Mouse (Mus musculus): Measurements from ENCODE around the gene Pten.
"Not testable (repeated sequence)": the region's sequence is repeated elsewhere in the genome, so short reads cannot be mapped to it uniquely, and the experiment has no call there.

The Pten gene

DNA sequence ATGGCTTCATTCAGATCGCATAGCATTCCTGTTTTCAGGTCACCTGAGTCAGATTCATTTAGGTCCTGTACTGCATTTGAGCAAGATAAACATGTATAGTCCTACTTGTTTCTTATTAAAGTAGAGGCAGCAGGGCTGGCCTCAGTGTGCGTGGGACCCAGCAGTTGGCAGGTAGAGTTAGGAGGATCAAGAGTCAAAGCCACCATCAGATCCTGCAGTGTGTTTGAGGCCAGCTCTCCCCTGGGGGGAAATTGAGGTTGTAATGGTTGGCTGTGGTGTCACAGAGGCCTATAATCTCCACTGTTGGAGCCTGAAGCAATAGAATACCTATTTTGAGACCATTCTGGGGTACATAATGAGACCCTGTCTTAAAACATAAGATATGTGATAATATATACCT, 50.3 kb downstream of the Pten start:
- no peak for ATAC-seq (ENCODE audit: low TSS enrichment)

DNA sequence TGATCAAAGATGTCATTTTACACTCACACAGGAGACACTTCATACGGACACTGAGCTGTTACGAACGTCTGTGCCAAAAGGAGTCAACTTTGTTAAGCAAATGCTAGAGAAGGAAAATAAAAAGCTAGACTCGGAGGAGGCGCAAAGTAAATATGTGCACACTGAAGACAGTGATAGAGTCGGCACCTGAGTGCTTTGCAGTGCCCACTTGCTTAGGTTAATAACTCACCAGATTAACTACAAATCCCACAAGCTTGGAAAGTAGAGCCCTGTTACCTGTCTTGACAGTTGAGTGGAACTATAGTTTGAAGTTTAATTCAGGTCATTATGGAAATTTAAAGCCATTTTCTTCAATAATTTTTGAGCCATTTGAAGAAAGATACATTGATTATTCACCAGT, 51.4 kb downstream of the Pten start:
- ATAC-seq (ENCODE audit: low TSS enrichment): no peak

DNA sequence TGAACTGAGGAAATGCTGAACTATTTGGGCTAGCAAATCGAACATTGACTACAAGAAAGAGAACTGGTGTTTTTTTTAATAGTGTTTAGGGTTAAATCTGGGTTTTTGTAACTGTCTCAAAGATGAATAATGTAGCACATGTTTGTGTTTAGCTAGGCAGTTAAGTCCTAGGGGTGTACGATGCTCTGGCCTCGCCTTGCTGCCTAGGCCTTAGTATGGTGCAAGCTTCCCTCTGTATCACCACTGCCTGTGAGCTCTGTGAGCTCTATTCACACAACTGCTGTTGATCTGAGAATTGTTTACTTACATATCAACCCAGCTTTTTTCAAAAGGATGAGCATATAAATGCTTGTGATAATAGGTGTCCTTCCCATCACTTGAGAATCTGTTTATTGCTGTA, 51.8 kb downstream of the Pten start:
- ATAC-seq (ENCODE audit: low TSS enrichment): no peak

DNA sequence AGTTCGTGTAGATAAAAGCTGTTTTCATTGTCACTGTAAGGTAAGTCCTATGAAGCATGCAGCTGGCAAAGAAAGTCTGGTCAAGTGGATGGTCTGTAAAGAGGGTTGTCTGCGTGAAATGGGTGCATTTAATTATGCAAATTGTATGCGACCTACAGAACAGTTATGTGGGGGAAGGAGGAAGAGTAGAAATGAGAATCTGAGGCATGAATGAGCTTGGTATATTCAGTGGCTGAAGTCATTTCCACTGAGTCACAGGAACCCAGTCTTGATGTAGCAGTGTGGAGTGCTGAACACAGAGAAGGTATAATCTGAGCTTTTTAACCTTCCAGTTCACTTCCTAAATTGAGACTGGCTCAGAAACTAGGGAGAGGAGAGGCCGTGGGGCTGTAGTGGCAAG, 61.5 kb downstream of the Pten start:
- peak; percentile 62 for ATAC-seq (ENCODE audit: low TSS enrichment)

DNA sequence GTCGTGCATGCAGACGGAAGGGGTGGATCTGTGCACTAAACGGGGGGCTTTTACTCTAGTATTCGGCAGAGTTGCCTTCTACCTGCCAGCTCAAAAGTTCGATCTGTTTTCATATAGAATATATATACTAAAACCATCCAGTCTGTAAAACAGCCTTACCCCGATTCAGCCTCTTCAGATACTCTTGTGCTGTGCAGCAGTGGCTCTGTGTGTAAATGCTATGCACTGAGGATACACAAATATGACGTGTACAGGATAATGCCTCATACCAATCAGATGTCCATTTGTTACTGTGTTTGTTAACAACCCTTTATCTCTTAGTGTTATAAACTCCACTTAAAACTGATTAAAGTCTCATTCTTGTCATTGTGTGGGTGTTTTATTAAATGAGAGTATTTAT, 65.7 kb downstream of the Pten start:
- not testable (repeated sequence) for ATAC-seq (ENCODE audit: low TSS enrichment)

DNA sequence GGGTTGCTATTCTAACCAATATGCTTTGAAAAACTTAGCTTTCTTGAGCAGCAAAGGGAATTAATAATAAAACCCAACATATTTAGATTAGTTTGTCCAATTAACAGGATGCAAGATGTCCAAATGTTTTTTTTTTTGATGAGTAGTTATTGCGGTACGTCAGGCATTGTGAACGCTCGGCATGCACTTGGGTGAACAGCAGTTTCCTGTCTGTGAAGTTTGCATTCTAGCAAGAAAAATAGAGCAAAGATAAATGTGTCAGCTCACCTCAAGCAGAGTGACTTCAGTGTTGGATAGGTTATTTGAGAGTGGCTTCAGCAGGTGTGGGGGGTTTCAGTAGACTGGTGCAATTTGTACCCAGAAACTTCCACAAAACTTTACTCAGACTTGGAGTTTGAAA, 69.3 kb downstream of the Pten start:
- no peak for ATAC-seq (ENCODE audit: low TSS enrichment)

DNA sequence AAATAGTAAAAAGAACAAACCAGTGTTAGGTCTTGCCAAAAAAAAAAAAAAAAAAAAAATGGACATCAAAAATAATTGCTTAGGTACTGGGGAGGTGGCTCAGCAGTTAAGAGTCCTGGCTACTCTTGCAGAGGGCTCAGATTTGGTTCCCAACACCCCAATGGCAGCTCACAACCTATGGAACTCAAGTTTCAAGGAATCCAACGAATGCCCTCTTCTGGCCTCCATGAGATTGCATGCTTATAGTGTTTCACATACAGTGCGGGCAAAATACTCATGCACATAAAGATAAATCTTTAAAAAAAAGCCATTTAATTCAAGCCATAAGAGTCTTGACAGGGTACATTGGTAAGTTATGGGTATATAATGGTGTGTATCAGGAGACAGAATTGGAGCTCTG, 72.6 kb downstream of the Pten start:
- ATAC-seq (ENCODE audit: low TSS enrichment): no peak

DNA sequence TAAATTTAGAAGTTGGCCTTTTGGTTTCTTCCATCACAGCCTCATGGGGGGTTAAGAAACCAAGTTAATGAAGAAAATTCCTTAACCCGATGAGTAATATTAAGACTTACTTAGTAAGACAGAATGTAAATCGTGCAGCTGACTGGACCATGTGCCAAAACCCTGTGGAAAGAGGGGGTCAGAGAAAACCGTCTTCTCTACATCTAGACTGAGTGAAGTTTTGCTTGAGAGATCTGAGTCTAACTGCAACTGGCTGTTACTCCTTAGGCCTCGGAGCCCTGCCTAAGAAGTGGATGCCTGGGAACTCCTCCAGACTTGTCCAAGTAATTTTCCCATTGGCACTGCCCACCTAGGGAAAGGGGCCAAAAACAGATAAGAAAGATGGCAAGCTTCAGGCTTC, 74.0 kb downstream of the Pten start:
- no peak for ATAC-seq (ENCODE audit: low TSS enrichment)

DNA sequence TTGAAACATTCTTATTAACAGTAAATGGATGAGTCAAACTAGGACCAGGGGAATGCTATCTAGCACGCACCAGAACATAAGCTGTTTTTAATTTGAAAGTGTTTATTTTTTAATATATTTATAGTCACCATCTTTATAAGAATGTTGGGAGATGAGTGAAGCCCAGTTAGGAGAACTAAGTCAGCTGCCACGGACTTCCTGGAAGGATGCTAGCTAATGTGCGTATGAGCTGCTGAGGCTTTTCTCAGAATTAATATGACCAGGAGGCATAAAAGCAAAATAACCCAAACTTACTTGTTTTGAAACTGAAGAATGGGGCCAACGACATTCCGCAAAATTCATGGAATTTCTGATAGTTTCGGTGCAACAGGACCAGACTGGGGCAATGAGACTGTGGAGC, 83.2 kb downstream of the Pten start:
- ATAC-seq (ENCODE audit: low TSS enrichment): no peak

DNA sequence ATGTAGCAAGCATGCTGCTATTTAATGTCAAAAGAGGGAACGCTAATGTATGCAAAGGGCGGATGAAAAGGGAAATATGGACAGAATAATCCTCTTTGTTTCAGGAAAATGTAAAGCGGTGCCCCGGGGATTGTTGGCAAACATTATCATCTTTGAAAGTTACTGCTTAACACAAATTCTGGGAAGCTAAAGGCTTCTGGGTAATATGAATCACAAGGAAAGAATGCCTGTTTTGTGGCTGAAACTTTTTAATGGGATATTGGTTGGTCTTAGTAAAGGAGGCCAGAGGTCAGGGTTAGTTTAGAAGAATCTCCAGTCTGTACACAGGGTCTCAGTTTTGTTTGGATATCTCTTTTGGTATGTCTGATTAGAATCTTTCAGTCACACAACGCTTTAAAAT, 87.2 kb downstream of the Pten start:
- ATAC-seq (ENCODE audit: low TSS enrichment): no peak

DNA sequence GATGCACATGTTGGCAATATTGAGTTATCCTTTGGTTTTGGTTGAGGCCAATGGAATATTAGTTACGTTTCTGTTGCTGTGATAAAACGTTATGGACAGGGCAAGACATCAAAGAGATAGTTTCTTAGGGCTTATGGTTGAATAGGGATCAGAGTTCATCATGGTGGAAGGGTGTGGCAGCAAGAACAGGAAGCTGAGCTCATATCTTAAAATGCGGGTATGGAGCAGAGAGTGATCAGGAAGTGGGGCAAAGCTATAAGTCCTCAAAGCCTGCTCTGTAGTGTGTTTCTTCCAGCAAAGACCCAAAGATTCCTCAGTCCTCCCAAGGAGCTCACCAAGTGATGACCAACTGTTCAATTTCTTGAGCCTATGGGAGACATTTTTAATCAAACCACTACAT, 90.7 kb downstream of the Pten start:
- ATAC-seq (ENCODE audit: low TSS enrichment): no peak

DNA sequence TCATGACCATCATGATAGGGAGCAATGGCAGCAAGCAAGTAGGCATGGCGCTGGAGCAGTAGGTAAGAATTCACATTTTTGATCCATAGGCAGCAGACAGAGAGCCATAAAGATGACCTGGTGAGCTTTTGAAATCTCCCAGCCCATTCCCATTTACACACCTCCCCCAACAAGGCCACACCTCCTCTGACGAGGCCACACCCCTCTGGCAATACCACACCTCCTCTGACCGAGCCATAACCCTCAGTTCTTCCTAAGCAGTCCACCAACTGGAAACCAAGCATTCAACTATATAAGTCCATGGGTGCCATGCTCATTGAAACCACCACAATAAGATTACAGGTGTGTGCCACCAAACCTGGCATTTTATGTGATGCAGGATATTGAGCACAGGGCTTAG, 95.0 kb downstream of the Pten start:
- ATAC-seq (ENCODE audit: low TSS enrichment): no peak

DNA sequence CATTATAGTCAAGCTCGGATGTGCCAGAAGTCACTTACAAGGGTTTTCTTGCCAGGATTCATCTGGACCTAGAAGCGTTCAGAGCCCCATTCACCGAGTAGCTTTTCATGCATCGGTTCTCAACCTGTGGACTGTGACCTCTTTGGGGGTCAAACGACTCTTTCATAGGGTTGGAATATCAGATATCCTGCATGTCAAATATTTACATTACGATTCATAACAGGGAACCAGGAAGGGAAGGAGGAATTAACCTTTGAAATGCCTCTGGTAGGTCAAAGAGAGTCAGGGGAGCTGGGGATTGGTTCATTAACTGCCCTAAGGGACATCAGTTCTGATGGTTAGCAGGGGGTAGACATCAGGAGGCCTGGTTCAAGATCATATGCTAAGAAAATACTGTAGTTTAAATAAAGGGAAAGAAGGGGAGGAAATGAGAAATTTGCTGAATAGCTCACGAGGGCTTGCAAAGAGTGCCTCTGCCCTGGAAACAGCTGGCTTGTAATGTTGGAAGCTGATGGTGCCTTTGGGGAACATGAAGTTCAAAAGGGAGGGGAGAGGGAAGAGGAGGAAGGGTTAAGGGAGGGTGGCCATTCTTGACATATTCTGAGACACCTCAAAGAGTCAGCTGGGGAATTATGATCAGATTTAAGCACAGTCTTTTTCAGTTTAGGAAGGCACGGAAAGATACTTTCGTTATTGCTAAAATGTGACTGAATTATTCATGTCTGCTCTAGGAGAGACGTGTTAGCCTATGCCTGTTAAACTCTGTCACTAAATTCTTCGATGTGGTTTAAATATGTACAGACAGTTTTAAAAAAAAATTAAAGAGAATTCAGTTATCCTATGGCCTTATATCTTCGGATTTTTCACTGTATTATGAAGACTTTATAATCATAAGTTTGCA, 104.6 kb downstream of the Pten start:
- peak; percentile 53; the same call in 1 of the 2 replicates for ATAC-seq (ENCODE audit: low TSS enrichment)

DNA sequence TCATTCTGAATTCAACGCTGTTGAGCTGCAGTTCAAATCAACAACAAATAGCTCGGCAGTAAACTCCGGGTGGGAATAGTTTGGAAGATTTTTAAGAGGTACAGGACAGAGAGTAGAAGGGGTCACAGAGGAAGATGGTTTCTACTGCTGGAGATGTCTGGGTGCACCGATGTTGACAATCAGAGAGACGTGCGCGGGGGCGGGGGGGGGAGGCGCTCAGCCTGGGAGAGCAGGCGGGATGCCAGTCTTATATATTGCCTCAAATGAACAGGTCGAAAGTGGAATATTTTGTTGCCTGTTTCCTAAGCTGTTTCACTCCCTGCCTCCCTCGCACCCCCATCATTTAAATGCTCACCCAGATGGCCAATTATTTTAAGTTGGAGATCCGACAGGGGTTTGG, 109.5 kb downstream of the Pten start:
- no peak for ATAC-seq (ENCODE audit: low TSS enrichment)

DNA sequence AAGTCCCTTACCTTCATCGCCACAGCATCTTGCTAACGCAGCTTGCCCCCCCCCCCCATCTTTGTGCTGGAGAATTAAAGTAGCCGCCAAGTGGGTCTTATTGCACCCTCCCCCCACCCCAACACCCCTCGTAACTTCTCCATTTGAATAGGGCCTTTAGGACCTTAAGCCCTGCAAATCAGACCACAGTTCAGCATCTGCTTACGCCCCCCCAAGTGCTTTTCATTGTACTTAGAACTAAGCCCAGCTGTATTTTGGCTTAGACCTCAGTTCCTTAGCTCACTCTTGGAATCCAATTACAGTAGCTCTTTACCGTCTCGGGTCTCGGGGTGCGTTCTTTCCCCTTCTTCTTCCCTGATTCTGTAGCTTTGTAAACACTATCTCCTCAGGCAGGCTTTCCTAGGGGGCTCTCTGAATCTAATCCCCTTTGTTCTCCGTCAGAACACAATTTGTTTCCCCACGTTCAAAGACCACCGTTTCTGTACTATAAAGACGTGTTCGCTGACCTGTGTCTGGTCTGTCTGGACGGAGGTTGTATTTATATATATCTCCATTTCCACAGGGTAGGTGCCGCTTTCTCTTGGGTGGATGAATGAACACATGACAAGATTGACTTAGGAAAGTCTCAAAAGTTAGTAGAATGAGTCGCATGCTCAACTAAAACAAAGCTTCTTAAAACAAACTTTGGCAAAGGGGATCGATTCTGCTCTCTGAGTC, 110.0 kb downstream of the Pten start:
- no peak for ATAC-seq (ENCODE audit: low TSS enrichment)

DNA sequence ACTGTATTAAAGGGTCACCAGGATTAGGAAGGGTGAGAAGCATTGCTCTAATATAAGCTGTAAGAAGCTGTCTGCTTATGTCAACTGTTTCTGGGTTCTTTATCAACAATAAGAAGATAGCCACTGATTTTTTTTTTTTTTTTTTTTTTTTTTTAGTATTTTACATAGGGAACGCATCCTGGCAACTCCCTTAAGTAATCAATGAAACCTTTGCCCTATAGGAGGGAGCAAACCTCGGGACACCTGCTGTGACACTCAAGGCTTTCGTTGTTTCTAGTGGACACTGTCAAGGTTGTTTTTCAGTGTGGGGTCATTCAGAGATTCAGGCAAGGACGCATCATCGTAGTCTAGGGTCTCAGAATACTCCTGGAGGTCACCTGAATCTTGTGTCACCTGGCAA, 111.3 kb downstream of the Pten start:
- ATAC-seq (ENCODE audit: low TSS enrichment): no peak

DNA sequence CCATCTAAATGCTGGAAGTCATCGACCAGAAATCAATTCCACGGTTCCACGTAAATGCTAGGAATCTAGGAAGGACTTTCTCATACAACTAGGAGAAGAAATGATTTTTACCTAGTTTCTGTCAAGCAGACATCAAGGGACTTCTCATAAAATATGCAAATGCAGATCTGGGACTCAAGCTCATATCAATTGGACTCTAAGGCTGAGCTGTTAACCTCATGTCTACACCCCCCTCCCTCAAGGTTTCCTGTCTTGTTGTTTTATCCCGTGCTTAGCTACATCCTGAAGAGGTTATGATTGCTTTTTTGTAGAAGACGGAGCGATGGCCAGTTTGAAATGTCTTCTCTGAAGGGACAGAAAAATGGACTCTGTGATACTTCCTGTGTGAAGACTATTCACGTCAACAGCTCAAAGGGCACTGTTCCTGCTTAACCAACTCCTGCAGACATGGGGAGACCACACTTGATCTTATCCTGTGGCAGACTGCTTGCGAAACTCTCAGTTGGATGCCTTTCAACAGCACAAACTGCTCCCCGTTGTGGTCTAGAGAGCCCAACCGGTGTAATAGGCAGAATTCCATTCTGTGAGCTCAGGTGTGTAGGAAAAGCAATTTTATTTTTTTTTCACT, 111.9 kb downstream of the Pten start:
- ATAC-seq (ENCODE audit: low TSS enrichment): no peak

DNA sequence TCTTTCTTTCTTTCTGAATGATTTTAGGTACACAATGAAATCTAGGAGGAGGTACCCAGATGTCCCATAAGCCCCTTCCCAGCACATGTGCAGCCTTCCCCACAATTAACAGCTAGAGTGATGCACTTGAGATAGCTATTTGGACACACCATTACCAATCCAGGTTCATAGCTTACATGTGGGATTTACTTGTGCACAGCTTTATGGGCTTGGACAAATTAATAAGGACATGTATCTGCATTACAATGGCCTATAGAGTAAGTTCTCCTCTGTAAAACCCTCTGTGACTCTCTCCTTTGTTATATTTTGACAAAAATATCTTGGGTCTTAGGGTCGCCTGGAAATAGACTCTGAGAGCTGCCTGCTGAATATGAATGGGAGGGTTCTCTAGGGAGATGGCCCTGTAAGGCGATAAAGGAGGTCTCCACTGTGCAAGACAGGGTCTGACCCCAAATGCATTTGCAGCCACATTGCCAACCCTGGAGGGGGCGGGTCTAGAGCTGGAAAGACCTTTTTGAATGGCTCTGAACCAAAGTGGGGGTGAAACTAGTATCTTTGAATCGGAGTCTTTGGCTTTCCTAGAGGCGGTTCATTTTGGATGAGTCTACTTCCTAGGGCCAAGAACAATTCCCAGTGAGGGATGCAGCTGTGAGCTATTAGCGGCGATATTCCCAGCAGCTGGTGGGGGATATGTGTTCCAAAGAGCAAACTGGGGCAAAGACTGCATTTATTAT, 116.8 kb downstream of the Pten start:
- ATAC-seq (ENCODE audit: low TSS enrichment): 0 out of 2 replicates have a peak, but pooled peaks have one; percentile 31
